8 mouse cellular contexts compared by ENCODE assay signal in genomic region chr1:63175853-63176252, GRCm38 (mm10). TPM values are rescaled to one million over a fixed set of nuclear protein-coding genes. Genes with fewer than 3 reads are reported as not detected.
DNase-seq lines count a peak whose midpoint lies in the region; ATAC-seq and TF ChIP-seq lines count a peak whose summit lies in the region.

No protein-coding gene starts in this region.

- peak overlapping the region; percentile 93 for H3K9ac ChIP-seq in liver, embryonic 15.5 days

- no peaks in the 10 kb centered on the region for H3K27me3 ChIP-seq in liver, embryonic 15.5 days

- intact Hi-C loops in heart, postnatal 14 days (cut with DNase I): no loop called here
- intact Hi-C loops in left cerebral cortex, postnatal 4 days (cut with DNase I): no loop called here

- peaks cover 16% of the 10 kb centered on the region for H3K4me1 ChIP-seq in lung, adult 2 months (ENCODE audit: control insufficient read depth, insufficient read depth, low read length)
- peaks cover 36% of the 10 kb centered on the region for H3K4me1 ChIP-seq in liver, embryonic 15.5 days (replicated peaks)

- peaks cover 42% of the 10 kb centered on the region for H3K36me3 ChIP-seq in liver, embryonic 15.5 days (replicated peaks)

- 5% methylated on average over 11 of the region's 11 CpGs for WGBS in lung, adult 2 months
- WGBS in liver, embryonic 15.5 days (ENCODE audit: insufficient replicate concordance): 3% methylated on average over 11 of the region's 11 CpGs

- no peaks in the 10 kb centered on the region for H3K9me3 ChIP-seq in liver, embryonic 15.5 days (replicated peaks)

- no peak for DNase-seq in lung, adult 2 months
- DNase-seq in lung, postnatal 36 days: no peak
- peak; percentile 34 for DNase-seq in c-Kit-positive CD71-positive TER-119-negative erythroid progenitor cells, embryonic 14.5 days (ENCODE audit: low read depth)
- peak; percentile 9 to 24 for DNase-seq in heart, postnatal 14 days
- no peak for DNase-seq in MN1 (ENCODE audit: low spot score)
- no peak for DNase-seq in cerebellum, adult 9-10 months
- DNase-seq in left cerebral cortex, postnatal 4 days: no peak

- TF ChIP-seq CTCF in lung, adult 2 months (IDR thresholded peaks at IDR 0.05; ENCODE audit: insufficient read depth, low read length): no peak

- no peak for ATAC-seq in liver, embryonic 15.5 days (ENCODE audit: insufficient read depth)

- peak overlapping the region; percentile 84 for H3K4me2 ChIP-seq in liver, embryonic 15.5 days

- TF ChIP-seq POLR2A in lung, adult 2 months (IDR thresholded peaks at IDR 0.05; ENCODE audit: borderline replicate concordance, extremely low read depth, low read depth, low read length): no peak

- peak overlapping the region; percentile 88 for H3K27ac ChIP-seq in liver, embryonic 15.5 days (replicated peaks)

- H3K4me3 ChIP-seq in lung, adult 2 months (replicated peaks; ENCODE audit: extremely low read depth, low read depth, low read length): peak overlapping the region; percentile 97
- peak overlapping the region; percentile 90 for H3K4me3 ChIP-seq in liver, embryonic 15.5 days (replicated peaks)

RNA-seq across cellular contexts. Expression of gene Eef1b2, which starts 0.8 kb away (rescaled TPM):
- 192 and 217 TPM in 2 replicates for polyA plus RNA-seq in lung, adult 2 months (2012; rRNA removed)
- total RNA-seq in heart, postnatal 14 days (2021): 100 to 1,000 TPM; 353 to 397 TPM
- 246 and 251 TPM in 2 replicates for polyA plus RNA-seq in liver, embryonic 15.5 days (2015; fragmentation: Nextera tagmentation; extraction: Ambion mirVana)
- 100 to 1,000 TPM; 705 to 714 TPM for total RNA-seq in left cerebral cortex, postnatal 4 days (2021)

RNA-seq across cellular contexts. Expression of gene Ndufs1, which starts 0.8 kb away (rescaled TPM):
- 17.8 and 29.6 TPM in 2 replicates for polyA plus RNA-seq in lung, adult 2 months (2012; rRNA removed)
- 100 to 1,000 TPM; 776 to 791 TPM for total RNA-seq in heart, postnatal 14 days (2021)
- polyA plus RNA-seq in liver, embryonic 15.5 days (2015; fragmentation: Nextera tagmentation; extraction: Ambion mirVana): 94.0 and 100 TPM in 2 replicates
- total RNA-seq in left cerebral cortex, postnatal 4 days (2021): 100 to 1,000 TPM; 101 to 107 TPM

RNA-seq across cellular contexts. Expression of gene Gpr1, which starts 38.5 kb away (rescaled TPM):
- polyA plus RNA-seq in lung, adult 2 months (2012; rRNA removed): 0.06 TPM in 2 replicates
- total RNA-seq in heart, postnatal 14 days (2021): under 1 TPM; 0.36 to 0.59 TPM
- polyA plus RNA-seq in liver, embryonic 15.5 days (2015; fragmentation: Nextera tagmentation; extraction: Ambion mirVana): 0.08 and 0.12 TPM in 2 replicates
- under 1 TPM; 0.50 TPM for total RNA-seq in left cerebral cortex, postnatal 4 days (2021)

Comparison
In these comparisons a context has a peak if more than half of its experiments do, and no peak if none do; other contexts are left out.
1. DNase-seq: peak in c-Kit-positive CD71-positive TER-119-negative erythroid progenitor cells, embryonic 14.5 days (single experiment) and heart, postnatal 14 days (2 of 2); none in lung, adult 2 months (single experiment), lung, postnatal 36 days (single experiment), MN1 (single experiment), cerebellum, adult 9-10 months (single experiment) and left cerebral cortex, postnatal 4 days (single experiment).
2. RNA of gene Ndufs1, which starts 0.8 kb away (total RNA-seq): 776 to 791 TPM in heart, postnatal 14 days; 101 to 107 TPM in left cerebral cortex, postnatal 4 days; every median in the first group is over 4 times any median in the second.